Mouse (Mus musculus): ENCODE results near the gene Hck.

DNA sequence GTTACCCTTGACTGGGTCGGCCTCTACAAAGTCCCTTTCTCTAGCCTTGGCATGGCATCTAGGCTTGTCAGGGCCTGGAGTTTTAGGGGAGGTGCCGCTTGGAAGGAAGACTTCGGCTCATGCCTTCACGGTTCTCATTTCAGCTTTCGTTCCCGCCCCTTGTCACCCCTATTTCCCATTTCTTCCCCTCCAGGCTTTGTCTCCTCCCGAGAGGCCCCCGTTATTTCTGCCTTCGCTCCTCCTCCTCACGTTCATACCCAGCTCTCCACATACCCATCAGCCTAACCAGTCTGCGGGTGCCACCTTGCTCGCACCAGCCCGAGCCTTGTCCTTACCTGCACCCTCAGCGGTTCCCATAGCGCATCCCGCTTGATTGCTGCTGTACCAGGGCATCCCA lies 53.4 kb downstream of the Hck start:
- TF ChIP-seq CTCF (IDR thresholded peaks at IDR 0.05; ENCODE audit: low read depth) (no peak), EP300 (IDR thresholded peaks at IDR 0.05; ENCODE audit: low read depth) (no peak)

Data from liver, postnatal 0 days (tissue).